Comparison of ENCODE assay signal across 9 mouse cellular contexts in genomic region chr8:44936481-44936961, GRCm38 (mm10). TPM values are rescaled to one million over a fixed set of nuclear protein-coding genes. Genes with fewer than 3 reads are reported as not detected.
A peak's percentile ranks its signal among the peaks of the same experiment; 100 is the strongest.
DNase-seq lines count a peak whose midpoint lies in the region; ATAC-seq lines count a peak whose summit lies in the region.
"Had no signal": no experiment of that assay in that cellular context is flagged by ENCODE, and none has a peak within 500 bp of the region (broad histone marks: within the 10 kb centered on the region; RNA-seq: fewer than 3 reads in every experiment).

No protein-coding gene starts in this region.

- no peaks in the 10 kb centered on the region for H3K9me3 ChIP-seq in heart, embryonic 15.5 days (replicated peaks)
- no peaks in the 10 kb centered on the region for H3K9me3 ChIP-seq in hindbrain, embryonic 11.5 days (ENCODE audit: control insufficient read depth, low read length)
- no peaks in the 10 kb centered on the region for H3K9me3 ChIP-seq in midbrain, embryonic 15.5 days

- peaks cover 13% of the 10 kb centered on the region; the same call in 1 of the 2 replicates for H3K4me1 ChIP-seq in heart, embryonic 15.5 days (replicated peaks)
- no peaks in the 10 kb centered on the region; the same call in 1 of the 2 replicates for H3K4me1 ChIP-seq in brown adipose tissue, adult 24 weeks (ENCODE audit: control insufficient read depth, insufficient read depth, insufficient read length, low read length)
- no peaks in the 10 kb centered on the region for H3K4me1 ChIP-seq in hindbrain, embryonic 11.5 days (replicated peaks; ENCODE audit: control insufficient read depth, insufficient read depth, low read length)
- H3K4me1 ChIP-seq in midbrain, embryonic 15.5 days: peaks cover 3% of the 10 kb centered on the region; the same call in 1 of the 2 replicates

- H3K27me3 ChIP-seq in heart, embryonic 15.5 days: no peaks in the 10 kb centered on the region
- H3K27me3 ChIP-seq in hindbrain, embryonic 11.5 days (ENCODE audit: control insufficient read depth, insufficient read depth, low read length): no peaks in the 10 kb centered on the region
- H3K27me3 ChIP-seq in midbrain, embryonic 15.5 days (replicated peaks): no peaks in the 10 kb centered on the region
- H3K27me3 ChIP-seq: Patski had no signal

- no peaks in the 10 kb centered on the region for H3K36me3 ChIP-seq in heart, embryonic 15.5 days
- H3K36me3 ChIP-seq in hindbrain, embryonic 11.5 days (ENCODE audit: control insufficient read depth, insufficient read depth, low read length): no peaks in the 10 kb centered on the region
- H3K36me3 ChIP-seq in midbrain, embryonic 15.5 days (replicated peaks): no peaks in the 10 kb centered on the region

- H3K27ac ChIP-seq in heart, embryonic 15.5 days: peak overlapping the region; percentile 96
- H3K27ac ChIP-seq in brown adipose tissue, adult 24 weeks (replicated peaks; ENCODE audit: low read depth, low read length): no peak overlapping the region
- H3K27ac ChIP-seq in hindbrain, embryonic 11.5 days (ENCODE audit: low read depth, low read length): no peak overlapping the region
- peak overlapping the region; percentile 60; the same call in 1 of the 2 replicates for H3K27ac ChIP-seq in midbrain, embryonic 15.5 days

- no peak for ATAC-seq in heart, embryonic 15.5 days (replicated peaks; ENCODE audit: insufficient number of reproducible peaks, insufficient read depth, low FRiP score, low read depth)
- ATAC-seq in hindbrain, embryonic 11.5 days (ENCODE audit: low FRiP score): no peak
- ATAC-seq in midbrain, embryonic 15.5 days (replicated peaks): no peak

- peak overlapping the region; percentile 90 for H3K4me2 ChIP-seq in heart, embryonic 15.5 days
- peak overlapping the region; percentile 82 for H3K4me2 ChIP-seq in hindbrain, embryonic 11.5 days (replicated peaks; ENCODE audit: low read depth, low read length)
- peak overlapping the region; percentile 94 for H3K4me2 ChIP-seq in midbrain, embryonic 15.5 days

- WGBS in heart, embryonic 15.5 days: under 1% methylated on average over 16 of the region's 16 CpGs
- under 1% methylated on average over 16 of the region's 16 CpGs for WGBS in hindbrain, embryonic 11.5 days
- whole genome bisulfite sequencing in midbrain, embryonic 15.5 days: under 1% methylated on average over 16 of the region's 16 CpGs

- H3K4me3 ChIP-seq in heart, embryonic 15.5 days: peak overlapping the region; percentile 89
- peak overlapping the region; percentile 70 for H3K4me3 ChIP-seq in brown adipose tissue, adult 24 weeks (ENCODE audit: insufficient read depth, low read depth, low read length)
- peak overlapping the region; percentile 67 for H3K4me3 ChIP-seq in hindbrain, embryonic 11.5 days (ENCODE audit: low read depth, low read length)
- peak overlapping the region; percentile 93 for H3K4me3 ChIP-seq in midbrain, embryonic 15.5 days

- peak overlapping the region; percentile 90 for H3K9ac ChIP-seq in heart, embryonic 15.5 days
- H3K9ac ChIP-seq in hindbrain, embryonic 11.5 days (ENCODE audit: low read depth, low read length): peak overlapping the region; percentile 73; the same call in 1 of the 2 replicates
- peak overlapping the region; percentile 56 for H3K9ac ChIP-seq in midbrain, embryonic 15.5 days

- DNase-seq in heart, adult 9 months (ENCODE audit: low spot score in 2 of 2): no peak
- peak; percentile 77 for DNase-seq in hindbrain, embryonic 11.5 days (ENCODE audit: low spot score)
- DNase-seq in spleen, adult 18-20 months: no peak
- DNase-seq in urinary bladder, adult 2 months (ENCODE audit: low spot score): no peak
- no peak for DNase-seq in gastrocnemius, postnatal 4 days (ENCODE audit: low spot score in 2 of 2)

RNA-seq across cellular contexts. Expression of gene Fat1, which starts 1.3 kb away (rescaled TPM):
- polyA plus RNA-seq in heart, embryonic 15.5 days (2015; fragmentation: Nextera tagmentation; extraction: Ambion mirVana): 10.9 and 11.9 TPM in 2 replicates
- polyA plus RNA-seq in brown adipose tissue, adult 24 weeks (2012; ENCODE audit: insufficient read depth, insufficient read length, missing spikeins): 6.1 and 9.8 TPM in 2 replicates
- 26.3 and 33.5 TPM in 2 replicates for polyA plus RNA-seq in hindbrain, embryonic 11.5 days (2014; fragmentation: Nextera tagmentation; extraction: Ambion mirVana)
- 11.8 and 14.0 TPM in 2 replicates for polyA plus RNA-seq in midbrain, embryonic 15.5 days (2015; fragmentation: Nextera tagmentation; extraction: Ambion mirVana)
- 52.0 and 53.5 TPM in 2 replicates for polyA plus RNA-seq in urinary bladder, adult 2 months (2012; rRNA removed)
- total RNA-seq in gastrocnemius, postnatal 4 days (2021): 10 to 100 TPM; 47.8 to 48.1 TPM

Comparison
In these comparisons a context has a peak if more than half of its experiments do, and no peak if none do; other contexts are left out.
1. H3K27ac ChIP-seq: peak in heart, embryonic 15.5 days (single experiment) and midbrain, embryonic 15.5 days (single experiment); none in brown adipose tissue, adult 24 weeks (single experiment) and hindbrain, embryonic 11.5 days (single experiment).
2. Peak in every context shown above with its lines, with median percentiles within 50 percentile points of each other: H3K4me2 ChIP-seq, H3K4me3 ChIP-seq and H3K9ac ChIP-seq.